Mouse (Mus musculus) layer of hippocampus, adult 11-12 months (tissue): ENCODE data around the gene Edil3.

Experiments used
- DNase-seq: peaks from one replicate; pipeline ENCODE4 v3.0.0; 2022; ENCODE audit warnings: low spot score

The Edil3 gene

GRCm38 (mm10) chr13:89253990-89254642, 432.8 kb downstream of the Edil3 start:
- DNase-seq = no peak

DNA sequence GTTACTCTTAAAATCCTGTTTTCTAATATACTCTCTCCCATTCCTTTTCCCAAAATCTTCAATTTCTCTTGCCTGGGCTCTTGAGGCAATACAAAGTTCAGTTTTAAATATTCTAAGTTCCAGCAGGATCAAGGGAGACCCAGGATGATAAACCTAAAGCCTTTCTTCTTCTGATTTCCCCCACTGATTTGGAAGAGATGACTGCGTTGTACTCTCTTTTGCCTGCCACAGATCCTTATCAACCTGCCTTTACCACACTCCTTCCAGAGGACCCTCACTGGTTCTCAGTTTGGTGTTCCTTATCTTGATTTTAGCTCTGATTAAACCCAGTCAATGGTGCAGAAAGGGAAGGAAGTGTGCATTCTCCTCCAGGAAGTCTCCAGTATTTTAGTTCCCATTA, 435.6 kb downstream of the Edil3 start:
- no peak for DNase-seq

- no peak for DNase-seq
Observed at GRCm38 (mm10) chr13:89286696-89287305, 465.5 kb downstream of the Edil3 start.

GRCm38 (mm10) chr13:89288201-89288600, 466.9 kb downstream of the Edil3 start:
- no peak for DNase-seq

DNA sequence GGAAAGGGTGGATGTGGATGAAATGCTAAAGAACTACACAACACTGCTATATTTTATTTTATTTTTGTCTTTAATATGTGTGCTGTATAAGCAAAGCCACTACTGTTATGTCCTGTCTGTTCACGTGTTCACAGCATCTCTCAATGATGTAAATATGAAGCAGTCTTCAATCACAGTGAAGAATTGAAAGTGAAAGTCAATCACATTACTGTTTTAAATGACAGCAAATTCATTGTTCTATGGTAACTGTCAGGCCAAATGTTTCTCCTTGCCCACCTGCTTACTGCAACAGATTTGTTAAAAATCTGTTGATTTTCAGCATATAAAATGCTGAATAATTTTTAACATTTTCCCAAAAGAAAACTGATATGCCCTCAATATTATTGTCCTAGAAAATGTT, 499.9 kb downstream of the Edil3 start:
- no peak for DNase-seq

GRCm38 (mm10) chr13:89324282-89324681, 503.0 kb downstream of the Edil3 start:
- no peak for DNase-seq

- DNase-seq = peak; percentile 35
Observed at GRCm38 (mm10) chr13:89334494-89334893, 513.2 kb downstream of the Edil3 start.

GRCm38 (mm10) chr13:89335908-89336579, 514.8 kb downstream of the Edil3 start:
- no peak for DNase-seq

- no peak for DNase-seq
Observed at GRCm38 (mm10) chr13:89339055-89339454, 517.8 kb downstream of the Edil3 start.

DNA sequence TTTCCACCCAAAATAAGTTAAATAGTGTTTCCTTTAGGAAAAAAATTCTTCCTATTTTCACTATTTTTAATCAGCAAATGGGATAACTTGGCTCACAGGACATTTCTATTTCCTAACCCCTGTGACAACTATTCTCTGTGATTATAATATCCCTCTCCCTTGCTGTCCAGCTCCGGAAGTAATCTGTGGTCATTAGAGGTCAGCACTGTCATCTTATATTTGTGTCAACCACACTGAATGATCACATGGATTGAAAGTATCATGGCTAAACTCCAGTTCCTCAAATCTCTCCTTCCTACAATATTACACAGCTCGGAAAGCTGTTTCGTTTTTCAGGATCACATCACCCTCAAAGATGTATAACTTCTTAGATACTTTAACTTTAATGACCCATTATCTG, 518.5 kb downstream of the Edil3 start:
- no peak for DNase-seq

DNA sequence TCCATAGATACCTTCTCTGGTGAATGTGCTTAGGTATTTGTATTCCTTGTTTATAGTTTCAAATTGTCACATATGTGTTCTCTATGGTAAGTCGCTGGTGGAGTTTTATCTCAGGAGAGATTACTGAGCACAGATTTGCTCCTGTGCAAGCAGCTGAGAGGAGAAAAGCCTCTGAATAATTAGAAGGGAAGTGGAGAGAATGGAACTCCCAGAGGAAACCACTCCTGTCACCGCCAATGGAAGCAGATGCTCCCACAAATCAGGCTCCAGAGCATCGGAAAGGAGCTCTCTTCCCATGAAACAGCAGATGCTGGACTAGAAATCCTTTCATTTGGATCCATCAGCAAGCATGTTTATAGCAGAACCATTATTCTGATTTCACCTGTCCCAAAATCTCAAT, 534.0 kb downstream of the Edil3 start:
- DNase-seq = no peak

DNA sequence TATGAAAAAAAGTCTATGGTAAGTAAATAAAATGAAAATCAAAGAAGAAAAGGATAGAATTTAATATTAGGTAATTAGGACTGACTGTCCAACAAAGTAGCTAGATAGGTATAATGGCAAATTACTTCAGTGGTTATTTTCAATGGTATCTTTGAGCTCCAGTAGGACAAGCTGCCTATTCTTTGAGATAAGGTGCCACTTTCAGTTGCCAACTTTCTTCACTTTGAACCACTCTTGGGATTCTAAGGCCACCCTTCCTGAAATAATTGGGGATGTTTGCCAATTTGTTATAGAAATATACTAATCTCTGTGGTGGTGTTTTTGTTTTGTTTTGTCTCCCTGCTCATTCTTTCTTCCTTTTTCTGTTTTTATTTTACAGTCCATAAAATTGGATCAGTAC, 537.1 kb downstream of the Edil3 start:
- no peak for DNase-seq

GRCm38 (mm10) chr13:89362274-89362673, 541.0 kb downstream of the Edil3 start:
- no peak for DNase-seq

GRCm38 (mm10) chr13:89371253-89371652, 550.0 kb downstream of the Edil3 start:
- DNase-seq = no peak

GRCm38 (mm10) chr13:89371656-89372240, 550.5 kb downstream of the Edil3 start:
- DNase-seq = no peak
